Mouse (Mus musculus) forebrain, embryonic 15.5 days (tissue): Measurements from ENCODE around the gene Sptb. TPM values are rescaled to one million over a fixed set of nuclear protein-coding genes. Genes with fewer than 3 reads are reported as not detected.

Experiments used
- ATAC-seq: fragments of 200-750 bp; cut with Nextera tagmentation; replicated peaks from 2 replicates; pipeline ENCODE4 v1.8.0; 2017; ENCODE audit warnings: mild to moderate bottlenecking, moderate TSS enrichment, moderate library complexity
- H3K27ac ChIP-seq: fragments of 300-500 bp; sonication (generic); replicated peaks from 2 replicates; pipeline ENCODE4 v1.5.1; 2015; ENCODE audit warnings: mild to moderate bottlenecking, inconsistent platforms
- H3K27me3 ChIP-seq: fragments of 300-500 bp; sonication (generic); 2 replicates; pipeline ENCODE4 v1.6.1; 2015; ENCODE audit warnings: inconsistent platforms
- H3K36me3 ChIP-seq: fragments of 300-500 bp; sonication (generic); 2 replicates; pipeline ENCODE4 v1.6.1; 2015; ENCODE audit warnings: mild to moderate bottlenecking, inconsistent platforms
- H3K4me1 ChIP-seq: fragments of 300-500 bp; sonication (generic); 2 replicates; pipeline ENCODE4 v1.6.1; 2015; ENCODE audit warnings: inconsistent platforms
- H3K4me2 ChIP-seq: fragments of 300-500 bp; sonication (generic); replicated peaks from 2 replicates; pipeline ENCODE4 v1.6.1; 2015; ENCODE audit warnings: mild to moderate bottlenecking, inconsistent platforms
- H3K4me3 ChIP-seq: fragments of 300-500 bp; sonication (generic); 2 replicates; pipeline ENCODE4 v1.5.1; 2015; ENCODE audit warnings: mild to moderate bottlenecking, inconsistent platforms
- H3K9ac ChIP-seq: fragments of 300-500 bp; sonication (generic); replicated peaks from 2 replicates; pipeline ENCODE4 v1.6.1; 2015; ENCODE audit warnings: mild to moderate bottlenecking, inconsistent platforms
- H3K9me3 ChIP-seq: fragments of 300-500 bp; sonication (generic); 2 replicates; pipeline ENCODE4 v1.6.1; 2016; ENCODE audit warnings: inconsistent platforms
- WGBS: fragments of 180-500 bp; shearing (Covaris S2); methylation state at CpG from one replicate; pipeline ENCODE4 v1.1.7; 2015; ENCODE audit warnings: mixed read lengths; 5-methylcytosine and 5-hydroxymethylcytosine counted together
- polyA plus RNA-seq: library from polyadenylated mRNA; unstranded; fragments of >200 nt; fragmentation: Nextera tagmentation; extraction: Ambion mirVana; gene quantifications from 2 replicates; pipeline ENCODE4 v1.2.1, GENCODE M21; 2015

Gene Sptb
- polyA plus RNA-seq, 1 experiment from 2014 or later = 1.1 TPM

- WGBS = 83% methylated on average over 5 of the region's 5 CpGs
- Histone ChIP-seq H3K9me3 (no peaks in the 10 kb centered on the region), H3K4me3 (no peak overlapping the region), H3K9ac (no peak overlapping the region), H3K4me2 (no peak overlapping the region), H3K36me3 (no peaks in the 10 kb centered on the region), H3K27me3 (no peaks in the 10 kb centered on the region), H3K4me1 (no peaks in the 10 kb centered on the region), H3K27ac (no peak overlapping the region)
- no peak for ATAC-seq
These were observed 152.1 kb downstream of the Sptb start for GRCm38 (mm10) chr12:76558206-76558605.

DNA sequence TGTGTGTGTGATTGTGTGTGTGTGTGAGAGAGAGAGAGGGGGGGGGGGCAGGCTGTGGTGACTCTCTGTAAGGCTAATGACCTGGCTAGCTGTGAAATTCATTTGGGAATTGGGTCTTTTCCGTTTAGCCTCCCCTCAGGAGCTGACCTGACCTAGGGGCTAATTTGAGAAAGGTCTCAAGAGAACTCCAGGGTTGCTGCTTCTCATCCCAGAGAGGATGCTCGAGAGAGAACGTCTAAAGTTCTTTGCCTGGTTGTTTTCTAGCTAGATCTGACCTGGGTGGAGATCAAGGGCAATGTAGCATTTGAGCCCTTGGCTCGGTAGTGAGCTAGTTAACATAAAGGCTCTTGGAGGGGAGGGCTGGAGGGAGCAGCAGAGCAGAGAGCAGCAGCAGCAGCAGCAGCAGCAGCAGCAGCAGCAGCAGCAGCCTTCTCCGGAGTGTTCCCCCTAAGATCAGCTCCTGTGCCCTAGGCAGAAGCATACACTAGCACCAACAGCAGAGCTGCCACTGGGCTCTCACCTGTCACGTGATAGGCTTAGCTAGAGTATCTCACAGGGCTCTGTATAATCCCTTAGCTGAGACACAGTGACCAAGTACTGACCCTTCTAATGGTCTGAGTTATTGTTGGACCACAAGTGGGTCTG is 153.5 kb downstream of the Sptb start:
- no peak for ATAC-seq
- no peak overlapping the region for H3K9ac ChIP-seq
- 23% methylated on average over 6 of the region's 6 CpGs for WGBS
- H3K9me3 ChIP-seq = no peaks in the 10 kb centered on the region
- no peak overlapping the region for H3K27ac ChIP-seq
- no peak overlapping the region for H3K4me3 ChIP-seq
- no peak overlapping the region for H3K4me2 ChIP-seq
- H3K27me3 ChIP-seq = no peaks in the 10 kb centered on the region
- no peaks in the 10 kb centered on the region for H3K4me1 ChIP-seq
- no peaks in the 10 kb centered on the region for H3K36me3 ChIP-seq

- no peak for ATAC-seq
- WGBS = 77% methylated on average over 7 of the region's 7 CpGs
- no peak overlapping the region for H3K4me2 ChIP-seq
- no peak overlapping the region for H3K9ac ChIP-seq
- no peaks in the 10 kb centered on the region for H3K27me3 ChIP-seq
- no peaks in the 10 kb centered on the region for H3K9me3 ChIP-seq
- no peak overlapping the region for H3K4me3 ChIP-seq
- no peaks in the 10 kb centered on the region for H3K36me3 ChIP-seq
- no peak overlapping the region for H3K27ac ChIP-seq
- H3K4me1 ChIP-seq = no peaks in the 10 kb centered on the region
These were observed 154.2 kb downstream of the Sptb start for GRCm38 (mm10) chr12:76556187-76556586.

- no peaks in the 10 kb centered on the region for H3K9me3 ChIP-seq
- no peak overlapping the region for H3K4me3 ChIP-seq
- no peaks in the 10 kb centered on the region for H3K36me3 ChIP-seq
- H3K4me2 ChIP-seq = no peak overlapping the region
- ATAC-seq = no peak
- H3K27me3 ChIP-seq = no peaks in the 10 kb centered on the region
- WGBS = 85% methylated on average over 3 of the region's 3 CpGs
- no peaks in the 10 kb centered on the region for H3K4me1 ChIP-seq
- no peak overlapping the region for H3K9ac ChIP-seq
- no peak overlapping the region for H3K27ac ChIP-seq
These were observed 155.4 kb downstream of the Sptb start for GRCm38 (mm10) chr12:76554871-76555386.

DNA sequence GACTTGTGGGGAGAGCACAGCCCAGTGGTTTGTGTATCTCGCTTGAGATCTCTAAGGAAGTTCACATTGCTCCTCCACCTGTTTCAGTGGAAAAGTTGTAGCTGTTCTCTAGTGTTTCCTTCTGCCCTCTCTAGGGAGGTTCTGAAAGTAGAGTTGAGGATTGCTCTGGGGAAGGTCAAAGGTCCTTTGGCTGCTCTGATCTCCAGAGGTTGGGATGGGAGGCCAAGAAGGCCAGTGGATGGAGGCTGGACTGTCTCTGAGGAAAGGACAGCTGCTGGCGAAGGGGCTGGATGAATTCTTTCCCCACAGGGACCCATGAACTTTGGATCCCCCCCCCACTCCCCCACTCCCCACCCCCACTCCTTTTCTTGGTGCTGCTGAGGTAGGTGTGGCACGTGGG is 156.0 kb downstream of the Sptb start:
- Histone ChIP-seq H3K4me2 (no peak overlapping the region), H3K36me3 (no peaks in the 10 kb centered on the region), H3K9ac (no peak overlapping the region), H3K4me1 (no peaks in the 10 kb centered on the region), H3K27ac (no peak overlapping the region), H3K4me3 (no peak overlapping the region), H3K9me3 (no peaks in the 10 kb centered on the region), H3K27me3 (no peaks in the 10 kb centered on the region)
- 86% methylated on average over 3 of the region's 3 CpGs for WGBS
- no peak for ATAC-seq

GRCm38 (mm10) chr12:76553917-76554316 is 156.4 kb downstream of the Sptb start:
- WGBS = 87% methylated on average over 7 of the region's 7 CpGs

GRCm38 (mm10) chr12:76552958-76553357 is 157.4 kb downstream of the Sptb start:
- no peak overlapping the region for H3K4me2 ChIP-seq
- peaks cover 2% of the 10 kb centered on the region for H3K4me1 ChIP-seq
- H3K36me3 ChIP-seq = no peaks in the 10 kb centered on the region
- H3K27me3 ChIP-seq = 0 out of 2 replicates have a peak, but pooled peaks cover under 1% of the 10 kb centered on the region
- no peak overlapping the region for H3K9ac ChIP-seq
- no peak overlapping the region for H3K27ac ChIP-seq
- H3K4me3 ChIP-seq = no peak overlapping the region
- no peak for ATAC-seq
- H3K9me3 ChIP-seq = no peaks in the 10 kb centered on the region
- 91% methylated on average over 4 of the region's 4 CpGs for WGBS

More at GRCm38 (mm10) chr12:76553917-76554316, 156.4 kb downstream of the Sptb start:
- ATAC-seq = no peak
- Histone ChIP-seq H3K4me3 (no peak overlapping the region), H3K9me3 (no peaks in the 10 kb centered on the region), H3K4me2 (no peak overlapping the region), H3K9ac (no peak overlapping the region), H3K27ac (no peak overlapping the region), H3K4me1 (no peaks in the 10 kb centered on the region), H3K27me3 (no peaks in the 10 kb centered on the region), H3K36me3 (no peaks in the 10 kb centered on the region)

GRCm38 (mm10) chr12:76552321-76552720 is 158.0 kb downstream of the Sptb start:
- H3K4me2 ChIP-seq = no peak overlapping the region
- peaks cover 7% of the 10 kb centered on the region for H3K4me1 ChIP-seq
- H3K27me3 ChIP-seq = 0 out of 2 replicates have a peak, but pooled peaks cover 3% of the 10 kb centered on the region
- no peaks in the 10 kb centered on the region for H3K36me3 ChIP-seq
- no peak overlapping the region for H3K9ac ChIP-seq
- no peak overlapping the region for H3K27ac ChIP-seq
- WGBS = 69% methylated on average over 8 of the region's 8 CpGs
- no peaks in the 10 kb centered on the region for H3K9me3 ChIP-seq
- no peak overlapping the region for H3K4me3 ChIP-seq
- ATAC-seq = no peak

- H3K27me3 ChIP-seq = 0 out of 2 replicates have a peak, but pooled peaks cover 9% of the 10 kb centered on the region
- H3K9ac ChIP-seq = no peak overlapping the region
- H3K4me2 ChIP-seq = no peak overlapping the region
- no peaks in the 10 kb centered on the region for H3K36me3 ChIP-seq
- 62% methylated on average over 3 of the region's 3 CpGs for WGBS
- H3K4me3 ChIP-seq = no peak overlapping the region
- ATAC-seq = no peak
- H3K4me1 ChIP-seq = peaks cover 18% of the 10 kb centered on the region
- no peak overlapping the region for H3K27ac ChIP-seq
- no peaks in the 10 kb centered on the region for H3K9me3 ChIP-seq
These were observed 161.1 kb downstream of the Sptb start for GRCm38 (mm10) chr12:76549203-76549602.

DNA sequence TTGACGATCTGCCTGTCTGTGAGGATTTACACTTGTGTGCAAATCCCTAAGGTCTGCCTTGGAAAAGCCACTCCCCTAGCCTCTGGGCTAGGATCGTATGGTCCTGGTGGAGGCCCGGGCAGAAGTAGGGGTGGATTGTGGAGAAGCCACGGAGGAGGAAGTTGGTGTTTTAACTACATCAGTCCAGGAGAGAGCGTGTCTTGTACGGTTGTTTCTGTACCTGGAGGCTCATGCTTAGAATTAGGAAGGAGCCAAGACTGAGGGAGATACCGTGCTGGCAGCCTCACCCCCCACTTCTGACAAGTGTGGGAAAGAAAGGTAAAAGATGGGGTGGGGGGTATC is 162.3 kb downstream of the Sptb start:
- Histone ChIP-seq H3K9ac (no peak overlapping the region), H3K4me3 (no peak overlapping the region), H3K27me3 (0 out of 2 replicates have a peak, but pooled peaks cover 9% of the 10 kb centered on the region), H3K27ac (no peak overlapping the region), H3K9me3 (no peaks in the 10 kb centered on the region), H3K4me2 (no peak overlapping the region), H3K36me3 (no peaks in the 10 kb centered on the region), H3K4me1 (peaks cover 18% of the 10 kb centered on the region)
- WGBS = 23% methylated on average over 7 of the region's 7 CpGs
- 0 out of 2 replicates have a peak, but pooled peaks have one; percentile 14 for ATAC-seq

- Histone ChIP-seq H3K4me2 (peak overlapping the region; percentile 37), H3K27me3 (0 out of 2 replicates have a peak, but pooled peaks cover 9% of the 10 kb centered on the region), H3K9ac (no peak overlapping the region), H3K4me1 (peaks cover 18% of the 10 kb centered on the region), H3K27ac (no peak overlapping the region), H3K9me3 (no peaks in the 10 kb centered on the region), H3K36me3 (no peaks in the 10 kb centered on the region), H3K4me3 (no peak overlapping the region)
- ATAC-seq = peak; percentile 26; the same call in 1 of the 2 replicates
- WGBS = 20% methylated on average over 13 of the region's 13 CpGs
These were observed 162.8 kb downstream of the Sptb start for GRCm38 (mm10) chr12:76547409-76548081.

- peak; percentile 66 for ATAC-seq
- WGBS = 9% methylated on average over 28 of the region's 28 CpGs
These were observed 163.7 kb downstream of the Sptb start for GRCm38 (mm10) chr12:76546383-76547276.

More at GRCm38 (mm10) chr12:76546383-76547276, 163.7 kb downstream of the Sptb start:
- H3K4me3 ChIP-seq = peak overlapping the region; percentile 12; the same call in 1 of the 2 replicates
- H3K4me1 ChIP-seq = peaks cover 18% of the 10 kb centered on the region
- peak overlapping the region; percentile 37 for H3K4me2 ChIP-seq
- H3K9me3 ChIP-seq = no peaks in the 10 kb centered on the region
- no peak overlapping the region for H3K9ac ChIP-seq
- no peaks in the 10 kb centered on the region for H3K36me3 ChIP-seq
- H3K27me3 ChIP-seq = 0 out of 2 replicates have a peak, but pooled peaks cover 9% of the 10 kb centered on the region
- H3K27ac ChIP-seq = no peak overlapping the region
